Mouse (Mus musculus): ENCODE results near the gene Actn3.

- TF ChIP-seq POLR2A (IDR thresholded peaks at IDR 0.05; ENCODE audit: low read depth, low read length) (no peak), CTCF (IDR thresholded peaks at IDR 0.05; ENCODE audit: extremely low read depth, insufficient read depth, insufficient read length, insufficient replicate concordance) (no peak)
These were observed 39.1 kb downstream of the Actn3 start for GRCm38 (mm10) chr19:4838526-4839140.
